25 mouse cellular contexts compared by ENCODE assay signal in the genomic region with DNA sequence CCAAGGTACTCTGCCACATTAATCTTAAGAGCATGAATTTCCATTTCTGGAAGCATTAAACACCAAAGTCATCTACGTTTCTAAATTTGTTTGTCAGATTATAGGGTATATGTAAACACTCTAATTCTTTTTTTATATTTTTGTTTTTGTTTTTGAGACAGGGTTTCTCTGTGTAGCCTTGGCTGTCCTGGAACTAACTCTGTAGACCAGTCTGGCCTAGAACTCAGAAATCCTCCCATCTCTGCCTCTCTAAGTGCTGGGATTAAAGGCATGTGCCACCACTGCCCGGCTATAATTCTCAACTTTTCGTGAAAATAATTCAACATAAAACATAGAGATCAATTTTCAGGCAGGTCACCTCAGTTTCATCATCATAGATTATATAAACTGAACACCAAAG.
DNase-seq lines count a peak whose midpoint lies in the region; ATAC-seq and TF ChIP-seq lines count a peak whose summit lies in the region.
"Had no signal": no experiment of that assay in that cellular context is flagged by ENCODE, and none has a peak within 500 bp of the region (broad histone marks: within the 10 kb centered on the region; RNA-seq: fewer than 3 reads in every experiment).

No protein-coding gene starts in this region.

- no peak for TF ChIP-seq CTCF in liver, adult 2 months (IDR thresholded peaks at IDR 0.05; ENCODE audit: low read depth, low read length)
- no peak for TF ChIP-seq CTCF in liver, postnatal 0 days (IDR thresholded peaks at IDR 0.05; ENCODE audit: low read depth)

- no peak for ATAC-seq in liver, postnatal 0 days
- ATAC-seq in erythroblast, adult 5-6 weeks (replicated peaks; ENCODE audit: low FRiP score, poor library complexity, severe bottlenecking) = no peak
- ATAC-seq: inflammation-experienced regulatory T-cells, adult 6 months had no signal

- DNase-seq in liver, adult 2 months (ENCODE audit: extremely low read depth, low read depth, low spot score) = peak; percentile 8
- DNase-seq in liver, postnatal 0 days = no peak
- DNase-seq in ES-E14 (ENCODE audit: low read depth, low spot score) (peak; percentile 41), adipocyte (ENCODE audit: low spot score) (peak; percentile 3)
- peak; percentile 11 for DNase-seq in skeletal muscle tissue, adult 2 months (ENCODE audit: low read depth, low spot score)
- no peak for DNase-seq in right cerebral cortex, postnatal 10 days (ENCODE audit: low spot score in 2 of 2)
- DNase-seq: adrenal gland, postnatal 14 days; B cell, adult 2 months; cerebellum, adult 9-10 months; gastrocnemius, postnatal 14 days; heart, adult 2 months; kidney, adult 9 months; left cerebral cortex, postnatal 4 days; liver; lung, embryonic 14.5 days had no signal

- no peak for TF ChIP-seq POLR2A in liver, adult 2 months (IDR thresholded peaks at IDR 0.05; ENCODE audit: extremely low read depth, insufficient read depth, low read length)

- H3K27ac ChIP-seq in liver, adult 2 months (replicated peaks; ENCODE audit: insufficient read depth, low read depth, low read length) = no peak overlapping the region
- H3K27ac ChIP-seq in liver, postnatal 0 days (ENCODE audit: low read depth) = no peak overlapping the region
- H3K27ac ChIP-seq in ES-E14 (ENCODE audit: insufficient read depth, low read depth, low read length, poor library complexity, severe bottlenecking) = no peak overlapping the region
- H3K27ac ChIP-seq: embryonic facial prominence, embryonic 10.5 days; forebrain, embryonic 12.5 days; heart, adult 2 months; heart, embryonic 15.5 days; macrophage; midbrain, embryonic 12.5 days; neural tube, embryonic 13.5 days; stomach, embryonic 15.5 days had no signal

- H3K4me2 ChIP-seq in liver, postnatal 0 days (ENCODE audit: low read depth, low read length) = no peak overlapping the region
- H3K4me2 ChIP-seq: forebrain, embryonic 12.5 days; heart, embryonic 15.5 days; lung, embryonic 14.5 days; midbrain, embryonic 12.5 days; neural tube, embryonic 13.5 days; stomach, embryonic 15.5 days had no signal

- 61% methylated on average over 3 of the region's 3 CpGs for WGBS in liver, adult 2 months
- WGBS in liver, postnatal 0 days (ENCODE audit: insufficient replicate concordance) = 78% methylated on average over 3 of the region's 3 CpGs

- no peaks in the 10 kb centered on the region for H3K79me2 ChIP-seq in liver, adult 2 months (ENCODE audit: control insufficient read depth, insufficient read depth, low read length)

- no peak overlapping the region for H3K9ac ChIP-seq in liver, adult 2 months (ENCODE audit: low read depth, low read length)
- H3K9ac ChIP-seq in liver, postnatal 0 days (replicated peaks) = no peak overlapping the region
- H3K9ac ChIP-seq in ES-E14 (ENCODE audit: insufficient read depth, low read depth, low read length, poor library complexity, severe bottlenecking) = no peak overlapping the region
- H3K9ac ChIP-seq: forebrain, embryonic 12.5 days; heart, embryonic 15.5 days; lung, embryonic 14.5 days; midbrain, embryonic 12.5 days; neural tube, embryonic 13.5 days; stomach, embryonic 15.5 days had no signal

- no peak for TF ChIP-seq EP300 in liver, postnatal 0 days (IDR thresholded peaks at IDR 0.05; ENCODE audit: low read depth)

- H3K4me3 ChIP-seq in liver, adult 2 months (ENCODE audit: insufficient read depth, low read depth, low read length) = no peak overlapping the region
- H3K4me3 ChIP-seq in liver, postnatal 0 days (ENCODE audit: low read depth, low read length) = no peak overlapping the region
- no peak overlapping the region for H3K4me3 ChIP-seq in ES-E14 (ENCODE audit: insufficient read depth in 1 of 2, low read depth in 1 of 2, low read length in 2 of 2, poor library complexity in 1 of 2, severe bottlenecking in 1 of 2)
- H3K4me3 ChIP-seq: embryonic facial prominence, embryonic 10.5 days; forebrain, embryonic 12.5 days; heart, adult 2 months; heart, embryonic 15.5 days; midbrain, embryonic 12.5 days; neural tube, embryonic 13.5 days; stomach, embryonic 15.5 days had no signal

- no peaks in the 10 kb centered on the region for H3K36me3 ChIP-seq in liver, adult 2 months (ENCODE audit: control insufficient read depth, insufficient read depth, low read length)
- H3K36me3 ChIP-seq in liver, postnatal 0 days (replicated peaks; ENCODE audit: insufficient read depth, low read length) = no peaks in the 10 kb centered on the region
- H3K36me3 ChIP-seq in ES-E14 (ENCODE audit: control insufficient read depth, insufficient read depth, low read length, poor library complexity, severe bottlenecking) = no peaks in the 10 kb centered on the region
- H3K36me3 ChIP-seq: embryonic facial prominence, embryonic 10.5 days; forebrain, embryonic 12.5 days; G1E; heart, embryonic 15.5 days; midbrain, embryonic 12.5 days; neural tube, embryonic 13.5 days; stomach, embryonic 15.5 days had no signal

- in situ Hi-C loops in ES-E14 (cut with MboI; ENCODE audit: low sequenced_read_pairs in 2 of 2, unreplicated experiment in 2 of 2) = no loop called here

- no peaks in the 10 kb centered on the region for H3K4me1 ChIP-seq in liver, adult 2 months (ENCODE audit: control insufficient read depth, insufficient read depth, low read length)
- no peaks in the 10 kb centered on the region for H3K4me1 ChIP-seq in liver, postnatal 0 days (ENCODE audit: insufficient read depth)
- no peaks in the 10 kb centered on the region for H3K4me1 ChIP-seq in ES-E14 (ENCODE audit: control insufficient read depth in 2 of 2, insufficient read depth in 2 of 2, low read length in 2 of 2, poor library complexity in 1 of 2)
- H3K4me1 ChIP-seq: embryonic facial prominence, embryonic 10.5 days; forebrain, embryonic 12.5 days; heart, embryonic 15.5 days; midbrain, embryonic 12.5 days; neural tube, embryonic 13.5 days; stomach, embryonic 15.5 days had no signal

- H3K9me3 ChIP-seq in liver, postnatal 0 days (ENCODE audit: low read length) = no peaks in the 10 kb centered on the region
- H3K9me3 ChIP-seq in ES-E14 (ENCODE audit: control insufficient read depth, insufficient read depth, low read depth, low read length) = no peaks in the 10 kb centered on the region
- H3K9me3 ChIP-seq: embryonic facial prominence, embryonic 10.5 days; forebrain, embryonic 12.5 days; G1E; heart, embryonic 15.5 days; midbrain, embryonic 12.5 days; neural tube, embryonic 13.5 days; stomach, embryonic 15.5 days had no signal

- H3K27me3 ChIP-seq in liver, adult 2 months (ENCODE audit: control insufficient read depth, insufficient read depth, low read length) = no peaks in the 10 kb centered on the region
- no peaks in the 10 kb centered on the region for H3K27me3 ChIP-seq in liver, postnatal 0 days (ENCODE audit: insufficient read depth, low read length)
- H3K27me3 ChIP-seq: forebrain, embryonic 12.5 days; heart, embryonic 15.5 days; midbrain, embryonic 12.5 days; neural tube, embryonic 13.5 days; stomach, embryonic 15.5 days had no signal

TF ChIP-seq in ES-E14, 5 proteins besides CTCF, POLR2A, EP300 and RAD21:
- TF ChIP-seq MAFK (IDR thresholded peaks at IDR 0.05; ENCODE audit: insufficient read depth, low read depth, low read length) (no peak), ZNF384 (IDR thresholded peaks at IDR 0.05; ENCODE audit: low read depth, low read length) (no peak), HCFC1 (IDR thresholded peaks at IDR 0.05; ENCODE audit: borderline replicate concordance, insufficient read depth, low read length) (no peak), CHD2 (IDR thresholded peaks at IDR 0.05; ENCODE audit: low read depth, low read length) (no peak), ZC3H11A (IDR thresholded peaks at IDR 0.05; ENCODE audit: borderline replicate concordance, low read depth, low read length) (no peak)

Comparison
In these comparisons a context has a peak if more than half of its experiments do, and no peak if none do; other contexts are left out.
1. DNase-seq: peak in liver, adult 2 months (single experiment), ES-E14 (single experiment), adipocyte (single experiment) and skeletal muscle tissue, adult 2 months (single experiment); none in liver, postnatal 0 days (single experiment) and right cerebral cortex, postnatal 10 days (0 of 2).